Mouse (Mus musculus) liver, adult 2 months (tissue): ENCODE measurements around the gene Atxn1. TPM values are rescaled to one million over a fixed set of nuclear protein-coding genes. Genes with fewer than 3 reads are reported as not detected.

ENCODE experiments used
- DNase-seq: peaks from one replicate; pipeline ENCODE4 v3.0.0-alpha.2; 2011; ENCODE audit warnings: low read depth, low spot score; ENCODE audit errors: extremely low read depth
- H3K27ac ChIP-seq: fragments of 200-500 bp; replicated peaks from 2 replicates; pipeline ENCODE4 v1.5.1; 2012; ENCODE audit warnings: low read depth, mild to moderate bottlenecking, control low read depth, inconsistent platforms, low read length; ENCODE audit not compliant: insufficient read depth
- H3K27me3 ChIP-seq: fragments of 200-500 bp; 2 replicates; pipeline ENCODE4 v1.6.1; 2012; ENCODE audit warnings: mild to moderate bottlenecking, moderate library complexity, low read length, inconsistent platforms; ENCODE audit not compliant: control insufficient read depth, insufficient read depth
- H3K36me3 ChIP-seq: fragments of 200-500 bp; 2 replicates; pipeline ENCODE4 v1.6.1; 2012; ENCODE audit warnings: low read length, inconsistent platforms; ENCODE audit not compliant: control insufficient read depth, insufficient read depth
- H3K4me1 ChIP-seq: fragments of 200-500 bp; 2 replicates; pipeline ENCODE4 v1.6.1; 2011; ENCODE audit warnings: low read length; ENCODE audit not compliant: control insufficient read depth, insufficient read depth
- H3K4me3 ChIP-seq: fragments of 200-500 bp; 2 replicates; pipeline ENCODE4 v1.5.1; 2011; ENCODE audit warnings: low read depth, mild to moderate bottlenecking, control low read depth, low read length, moderate library complexity; ENCODE audit not compliant: insufficient read depth
- H3K79me2 ChIP-seq: fragments of 200-500 bp; 2 replicates; pipeline ENCODE4 v1.6.1; 2012; ENCODE audit warnings: inconsistent platforms, mild to moderate bottlenecking, low read length, moderate library complexity; ENCODE audit not compliant: control insufficient read depth, insufficient read depth
- H3K9ac ChIP-seq: fragments of 200-500 bp; 2 replicates; pipeline ENCODE4 v1.6.1; 2012; ENCODE audit warnings: low read depth, mild to moderate bottlenecking, control low read depth, inconsistent platforms, low read length
- CTCF ChIP-seq: fragments of 200-500 bp; IDR thresholded peaks from 2 replicates; pipeline ENCODE4 v1.5.1; 2011; ENCODE audit warnings: low read depth, low read length, control low read depth
- POLR2A ChIP-seq: fragments of 200-500 bp; IDR thresholded peaks from 2 replicates; pipeline ENCODE4 v1.6.1; 2011; ENCODE audit warnings: low read length, control low read depth; ENCODE audit not compliant: insufficient read depth; ENCODE audit errors: extremely low read depth
- WGBS: fragments of 180-500 bp; shearing (Covaris S2); methylation state at CpG from one replicate; pipeline ENCODE4 v1.1.7; 2018; 5-methylcytosine and 5-hydroxymethylcytosine counted together
- polyA plus RNA-seq: library from polyadenylated mRNA; depleted of rRNA; stranded (reverse); fragments of >200 nt; gene quantifications from 2 replicates; pipeline ENCODE4 v1.2.3, GENCODE M21; 2012
- total RNA-seq: library from RNA; depleted of rRNA; stranded (reverse); fragments of >200 nt; gene quantifications from 2 replicates; pipeline ENCODE4 v1.2.3, GENCODE M21; 2014

Gene Atxn1
- total and polyA plus RNA-seq, 2 experiments: 7.7 to 7.8 TPM

DNA sequence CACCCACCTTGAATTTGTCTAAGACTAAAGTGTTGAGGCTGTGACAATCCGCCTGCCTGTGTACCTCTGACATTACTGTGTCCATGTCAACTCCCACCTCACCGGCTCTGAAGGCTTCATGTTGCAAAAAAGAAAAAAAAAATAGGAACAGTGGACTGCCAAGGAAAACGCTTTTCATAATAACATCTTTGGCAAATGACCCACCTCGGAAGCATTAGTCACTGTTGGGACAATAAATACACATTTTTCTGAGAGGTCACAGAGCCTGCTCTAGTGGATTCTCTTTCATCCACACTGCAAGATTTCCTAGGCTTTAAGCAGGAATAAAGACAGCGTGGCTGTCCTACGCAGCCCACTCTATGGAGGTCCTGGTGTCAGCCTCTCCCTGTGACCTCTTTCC, 168.5 kb downstream of the Atxn1 start:
- Histone ChIP-seq H3K4me3 (no peak overlapping the region), H3K27me3 (no peaks in the 10 kb centered on the region), H3K27ac (no peak overlapping the region), H3K36me3 (peaks cover 12% of the 10 kb centered on the region; the same call in 1 of the 2 replicates), H3K4me1 (no peaks in the 10 kb centered on the region), H3K9ac (no peak overlapping the region), H3K79me2 (no peaks in the 10 kb centered on the region; the same call in 1 of the 2 replicates)
- 89% methylated on average over 6 of the region's 6 CpGs for WGBS
- no peak for DNase-seq
- TF ChIP-seq CTCF (no peak), POLR2A (no peak)

GRCm38 (mm10) chr13:45793796-45794195, 171.0 kb downstream of the Atxn1 start:
- Histone ChIP-seq H3K9ac (no peak overlapping the region), H3K4me1 (no peaks in the 10 kb centered on the region), H3K79me2 (0 out of 2 replicates have a peak, but pooled peaks cover under 1% of the 10 kb centered on the region), H3K27me3 (no peaks in the 10 kb centered on the region), H3K27ac (no peak overlapping the region), H3K4me3 (no peak overlapping the region), H3K36me3 (peaks cover 15% of the 10 kb centered on the region; the same call in 1 of the 2 replicates)
- no peak for DNase-seq
- WGBS: 86% methylated on average over 3 of the region's 3 CpGs
- no peak for TF ChIP-seq CTCF
- no peak for TF ChIP-seq POLR2A

DNA sequence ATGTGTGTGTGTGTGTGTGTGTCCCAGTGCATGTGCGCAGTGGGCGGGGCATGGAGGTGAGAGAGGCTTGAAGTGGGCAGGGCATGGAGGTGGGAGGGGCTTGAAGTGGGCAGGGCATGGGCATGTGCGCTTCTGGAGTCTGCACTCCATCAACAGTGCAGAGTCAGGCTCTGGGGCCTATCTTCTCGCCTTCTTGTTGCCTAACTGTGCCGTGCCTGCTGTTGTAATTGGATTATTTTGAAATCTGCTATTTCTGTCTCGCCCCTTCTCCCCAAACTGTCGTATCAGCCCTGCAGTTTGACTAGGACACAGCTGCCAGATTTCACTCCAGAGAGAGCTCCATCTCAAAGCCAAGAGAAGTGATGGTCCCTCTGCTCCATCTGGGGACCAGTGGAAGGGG, 178.4 kb downstream of the Atxn1 start:
- no peaks in the 10 kb centered on the region for H3K27me3 ChIP-seq
- no peak overlapping the region for H3K9ac ChIP-seq
- TF ChIP-seq CTCF: no peak
- peaks cover 6% of the 10 kb centered on the region; the same call in 1 of the 2 replicates for H3K36me3 ChIP-seq
- WGBS: 86% methylated on average over 7 of the region's 7 CpGs
- H3K27ac ChIP-seq: no peak overlapping the region
- 0 out of 2 replicates have a peak, but pooled peaks cover 2% of the 10 kb centered on the region for H3K79me2 ChIP-seq
- DNase-seq: no peak
- no peak overlapping the region for H3K4me3 ChIP-seq
- no peaks in the 10 kb centered on the region for H3K4me1 ChIP-seq

DNA sequence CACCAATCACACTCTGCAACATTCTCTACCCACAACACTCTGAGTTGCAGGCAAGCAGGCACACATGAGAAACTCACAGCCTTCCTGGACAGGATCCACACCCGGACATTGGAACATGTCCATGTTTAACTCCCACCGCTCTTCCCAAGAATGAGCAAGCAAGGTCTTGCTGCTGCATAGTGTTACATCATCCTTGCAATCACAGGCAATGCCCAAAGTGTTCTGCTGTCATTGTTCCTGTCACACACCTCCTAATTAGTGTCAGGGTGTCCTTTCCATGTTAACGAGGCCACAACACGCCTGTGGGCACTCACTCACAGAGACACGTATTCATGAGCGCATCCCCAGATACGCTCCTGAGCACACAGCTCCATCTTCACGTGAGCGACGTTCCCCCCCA, 181.1 kb downstream of the Atxn1 start:
- Histone ChIP-seq H3K4me3 (no peak overlapping the region), H3K79me2 (0 out of 2 replicates have a peak, but pooled peaks cover under 1% of the 10 kb centered on the region), H3K36me3 (peaks cover 4% of the 10 kb centered on the region), H3K27me3 (no peaks in the 10 kb centered on the region), H3K27ac (no peak overlapping the region), H3K4me1 (no peaks in the 10 kb centered on the region), H3K9ac (no peak overlapping the region)
- no peak for DNase-seq
- TF ChIP-seq POLR2A: no peak
- WGBS: 86% methylated on average over 10 of the region's 10 CpGs

DNA sequence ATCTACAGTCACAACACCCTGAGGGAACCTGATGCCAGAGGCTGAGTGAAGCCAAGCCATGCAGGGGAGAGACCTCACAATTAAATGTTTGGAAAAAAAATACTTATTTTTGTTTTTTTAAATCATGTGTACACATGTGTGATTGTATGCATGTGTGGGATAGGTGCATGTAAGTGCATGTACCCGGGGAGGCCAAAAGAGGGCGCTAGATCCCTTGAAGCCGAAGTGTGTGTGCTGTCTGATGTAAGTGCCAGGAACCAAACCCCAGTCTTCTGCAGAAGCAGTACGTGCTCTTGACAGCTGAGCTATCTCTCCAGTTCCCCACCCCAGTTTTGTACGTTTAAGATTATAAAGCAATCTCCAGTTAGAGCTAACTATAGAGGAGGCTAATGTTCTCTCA, 186.1 kb downstream of the Atxn1 start:
- no peak overlapping the region for H3K4me3 ChIP-seq
- DNase-seq: no peak
- H3K27me3 ChIP-seq: no peaks in the 10 kb centered on the region
- 94% methylated on average over 5 of the region's 5 CpGs for WGBS
- no peak overlapping the region for H3K9ac ChIP-seq
- H3K4me1 ChIP-seq: no peaks in the 10 kb centered on the region
- peaks cover 2% of the 10 kb centered on the region for H3K36me3 ChIP-seq
- TF ChIP-seq POLR2A (no peak), CTCF (peak; percentile 44)
- H3K27ac ChIP-seq: no peak overlapping the region
- H3K79me2 ChIP-seq: no peaks in the 10 kb centered on the region

- Histone ChIP-seq H3K27ac (no peak overlapping the region), H3K36me3 (peaks cover 2% of the 10 kb centered on the region), H3K79me2 (no peaks in the 10 kb centered on the region), H3K4me3 (no peak overlapping the region), H3K4me1 (no peaks in the 10 kb centered on the region), H3K9ac (no peak overlapping the region), H3K27me3 (no peaks in the 10 kb centered on the region)
- 83% methylated on average over 9 of the region's 9 CpGs for WGBS
- TF ChIP-seq POLR2A: no peak
- no peak for TF ChIP-seq CTCF
- no peak for DNase-seq
Measured at GRCm38 (mm10) chr13:45778171-45778570, 186.6 kb downstream of the Atxn1 start.
